Mouse (Mus musculus) stomach, postnatal 0 days (tissue): ENCODE data around the gene Nup214. TPM values are rescaled to one million over a fixed set of nuclear protein-coding genes. Genes with fewer than 3 reads are reported as not detected.

Experiments
- ATAC-seq: fragments of 200-750 bp; cut with Nextera tagmentation; 2 replicates; pipeline ENCODE4 v1.8.0; 2017; ENCODE audit not compliant: low FRiP score, low TSS enrichment
- DNase-seq: peaks from one replicate; pipeline ENCODE4 v3.0.0-alpha.2; 2016; ENCODE audit warnings: low spot score
- H3K27ac ChIP-seq: fragments of 300-500 bp; sonication (generic); replicated peaks from 2 replicates; pipeline ENCODE4 v1.5.1; 2014; ENCODE audit warnings: mild to moderate bottlenecking, control low read depth
- H3K27me3 ChIP-seq: fragments of 300-500 bp; sonication (generic); 2 replicates; pipeline ENCODE4 v1.6.1; 2014; ENCODE audit warnings: low read length; ENCODE audit not compliant: control insufficient read depth, insufficient read depth
- H3K36me3 ChIP-seq: fragments of 300-500 bp; sonication (generic); 2 replicates; pipeline ENCODE4 v1.6.1; 2014; ENCODE audit warnings: low read length, mixed read lengths; ENCODE audit not compliant: control insufficient read depth, insufficient read depth
- H3K4me1 ChIP-seq: fragments of 300-500 bp; sonication (generic); replicated peaks from 2 replicates; pipeline ENCODE4 v1.6.1; 2014; ENCODE audit warnings: antibody characterized with exemption; ENCODE audit not compliant: control insufficient read depth, insufficient read depth
- H3K4me2 ChIP-seq: fragments of 300-500 bp; sonication (generic); replicated peaks from 2 replicates; pipeline ENCODE4 v1.6.1; 2014; ENCODE audit warnings: low read depth, mild to moderate bottlenecking, control low read depth, moderate library complexity
- H3K4me3 ChIP-seq: fragments of 300-500 bp; sonication (generic); 2 replicates; pipeline ENCODE4 v1.5.1; 2014; ENCODE audit warnings: low read depth, low read length, control low read depth
- H3K9ac ChIP-seq: fragments of 300-500 bp; sonication (generic); 2 replicates; pipeline ENCODE4 v1.6.1; 2014; ENCODE audit warnings: mild to moderate bottlenecking, low read length, control low read depth, mixed read lengths
- H3K9me3 ChIP-seq: fragments of 300-500 bp; sonication (generic); 2 replicates; pipeline ENCODE4 v1.6.1; 2016; ENCODE audit warnings: low read length; ENCODE audit not compliant: control insufficient read depth
- CTCF ChIP-seq: IDR thresholded peaks from 2 replicates; pipeline ENCODE4 v1.5.1; 2016; ENCODE audit warnings: antibody characterized with exemption, low read depth, mild to moderate bottlenecking, moderate library complexity
- EP300 ChIP-seq: optimal IDR thresholded peaks from 2 replicates; pipeline ENCODE3; 2016; ENCODE audit warnings: antibody characterized with exemption
- WGBS: fragments of 180-500 bp; shearing (Covaris S2); extraction: QIAGEN DNeasy Blood & Tissue Kit; methylation state at CpG from one replicate; pipeline ENCODE4 v1.1.7; 2014; 5-methylcytosine and 5-hydroxymethylcytosine counted together
- polyA plus RNA-seq: library from polyadenylated mRNA; unstranded; fragments of >200 nt; fragmentation: Nextera tagmentation; extraction: Ambion mirVana; gene quantifications from 2 replicates; pipeline ENCODE4 v1.2.1, GENCODE M21; 2015

The Nup214 gene
- polyA plus RNA-seq, 1 experiment from 2014 or later: 33.6 TPM

- DNase-seq (peak; percentile 25), ATAC-seq (0 out of 2 replicates have a peak, but pooled peaks have one; percentile 28)
- no peak overlapping the region for H3K27ac ChIP-seq
- no peaks in the 10 kb centered on the region for H3K36me3 ChIP-seq
- H3K9me3 ChIP-seq: no peaks in the 10 kb centered on the region
- peaks cover 2% of the 10 kb centered on the region; the same call in 1 of the 2 replicates for H3K4me1 ChIP-seq
- TF ChIP-seq CTCF (no peak), EP300 (no peak)
- H3K4me2 ChIP-seq: peak overlapping the region; percentile 41; the same call in 1 of the 2 replicates
- 6% methylated on average over 35 of the region's 35 CpGs for WGBS
- H3K27me3 ChIP-seq: peaks cover 3% of the 10 kb centered on the region; the same call in 1 of the 2 replicates
- no peak overlapping the region for H3K9ac ChIP-seq
- H3K4me3 ChIP-seq: peak overlapping the region; percentile 8; the same call in 1 of the 2 replicates
These were observed 114.2 kb downstream of the Nup214 start for GRCm38 (mm10) chr2:32088372-32088981.

GRCm38 (mm10) chr2:32089606-32090005 lies 115.4 kb downstream of the Nup214 start:
- Histone ChIP-seq H3K4me1 (no peaks in the 10 kb centered on the region), H3K9me3 (no peaks in the 10 kb centered on the region), H3K27ac (no peak overlapping the region), H3K4me2 (no peak overlapping the region), H3K4me3 (no peak overlapping the region), H3K27me3 (peaks cover 3% of the 10 kb centered on the region; the same call in 1 of the 2 replicates), H3K36me3 (no peaks in the 10 kb centered on the region), H3K9ac (no peak overlapping the region)
- 63% methylated on average over 3 of the region's 3 CpGs for WGBS
- DNase-seq (no peak), ATAC-seq (no peak)
- TF ChIP-seq EP300 (no peak), CTCF (no peak)

DNA sequence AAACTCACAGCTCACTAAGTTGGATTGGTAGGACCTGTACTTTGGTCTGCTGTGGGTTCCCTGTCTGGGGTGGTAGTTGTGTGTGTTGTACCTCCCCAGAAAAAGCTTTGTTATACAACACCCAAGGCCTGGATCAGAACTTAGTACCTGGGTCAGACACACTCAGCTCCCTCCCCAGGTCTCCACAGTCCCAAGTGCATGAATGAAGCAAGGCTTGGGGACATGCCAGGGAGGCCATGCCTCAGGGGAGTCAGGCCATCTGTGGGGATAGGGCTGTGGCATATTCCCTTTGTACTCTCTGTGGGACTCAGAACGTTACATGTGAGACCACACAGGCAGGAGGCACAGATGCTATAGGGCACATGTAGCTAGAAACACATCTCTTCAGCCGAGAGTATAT lies 115.9 kb downstream of the Nup214 start:
- no peak for DNase-seq
- WGBS: 80% methylated on average over 2 of the region's 2 CpGs
- 0 out of 2 replicates have a peak, but pooled peaks cover 3% of the 10 kb centered on the region for H3K27me3 ChIP-seq

DNA sequence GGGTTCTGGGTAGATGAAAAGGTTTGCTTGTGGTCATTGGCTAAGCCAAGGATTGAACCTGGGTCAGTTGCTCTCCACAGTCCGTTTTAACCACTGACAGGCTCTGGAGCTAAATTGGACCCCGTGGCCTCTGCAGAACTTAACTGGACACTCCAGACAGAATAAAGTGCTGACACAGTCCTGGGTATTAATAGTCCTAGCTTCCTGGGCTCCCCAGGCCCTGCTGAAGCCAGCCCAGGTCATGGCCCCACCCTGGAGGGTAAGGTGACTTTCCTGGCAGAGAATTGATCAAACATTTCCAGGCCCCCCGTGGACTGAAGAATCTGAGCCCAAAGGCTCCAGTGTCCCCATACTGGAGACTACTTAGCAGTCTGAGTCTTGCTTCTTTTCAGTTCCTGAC lies 117.7 kb downstream of the Nup214 start:
- Histone ChIP-seq H3K9ac (no peak overlapping the region), H3K27ac (no peak overlapping the region), H3K4me1 (no peaks in the 10 kb centered on the region), H3K27me3 (0 out of 2 replicates have a peak, but pooled peaks cover 3% of the 10 kb centered on the region), H3K4me2 (no peak overlapping the region), H3K4me3 (no peak overlapping the region), H3K9me3 (no peaks in the 10 kb centered on the region), H3K36me3 (no peaks in the 10 kb centered on the region)
- no peak for TF ChIP-seq CTCF
- TF ChIP-seq EP300: no peak
- 61% methylated on average over 3 of the region's 3 CpGs for WGBS
- no peak for DNase-seq
- ATAC-seq: no peak

More for the DNA sequence above, 115.9 kb downstream of the Nup214 start:
- Histone ChIP-seq H3K27ac (no peak overlapping the region), H3K9me3 (no peaks in the 10 kb centered on the region), H3K4me3 (no peak overlapping the region), H3K4me2 (no peak overlapping the region), H3K36me3 (no peaks in the 10 kb centered on the region), H3K9ac (no peak overlapping the region), H3K4me1 (no peaks in the 10 kb centered on the region)
- TF ChIP-seq EP300 (no peak), CTCF (no peak)
- no peak for ATAC-seq

GRCm38 (mm10) chr2:32094001-32094707 lies 119.9 kb downstream of the Nup214 start:
- H3K4me1 ChIP-seq: no peaks in the 10 kb centered on the region
- no peak overlapping the region for H3K4me3 ChIP-seq
- H3K27ac ChIP-seq: no peak overlapping the region
- no peaks in the 10 kb centered on the region for H3K9me3 ChIP-seq
- WGBS: 77% methylated on average over 7 of the region's 7 CpGs
- no peak overlapping the region for H3K9ac ChIP-seq
- no peak overlapping the region for H3K4me2 ChIP-seq
- DNase-seq: peak; percentile 45
- H3K36me3 ChIP-seq: no peaks in the 10 kb centered on the region
- ATAC-seq: peak; percentile 66
- H3K27me3 ChIP-seq: 0 out of 2 replicates have a peak, but pooled peaks cover 1% of the 10 kb centered on the region
- no peak for TF ChIP-seq CTCF
- TF ChIP-seq EP300: no peak
